Mouse (Mus musculus) embryonic facial prominence, embryonic 14.5 days (tissue): ENCODE measurements around the gene Apba2. TPM values are rescaled to one million over a fixed set of nuclear protein-coding genes. Genes with fewer than 3 reads are reported as not detected.

ENCODE experiments used
- ATAC-seq: fragments of 200-750 bp; cut with Nextera tagmentation; 2 replicates; pipeline ENCODE4 v1.8.0; 2017; ENCODE audit warnings: low read depth, moderate number of reproducible peaks, moderate TSS enrichment
- DNase-seq: peaks from one replicate; pipeline ENCODE4 v3.0.0-alpha.2; 2015; ENCODE audit warnings: low spot score
- H3K27ac ChIP-seq: fragments of 300-500 bp; sonication (generic); replicated peaks from 2 replicates; pipeline ENCODE4 v1.5.1; 2014; ENCODE audit warnings: low read depth, mild to moderate bottlenecking, low read length, moderate library complexity
- H3K27me3 ChIP-seq: fragments of 300-500 bp; sonication (generic); replicated peaks from 2 replicates; pipeline ENCODE4 v1.6.1; 2014; ENCODE audit warnings: low read length; ENCODE audit not compliant: control insufficient read depth, insufficient read depth
- H3K36me3 ChIP-seq: fragments of 300-500 bp; sonication (generic); 2 replicates; pipeline ENCODE4 v1.6.1; 2014; ENCODE audit warnings: low read length, mixed read lengths; ENCODE audit not compliant: control insufficient read depth, insufficient read depth
- H3K4me1 ChIP-seq: fragments of 300-500 bp; sonication (generic); 2 replicates; pipeline ENCODE4 v1.6.1; 2014; ENCODE audit warnings: antibody characterized with exemption, low read length; ENCODE audit not compliant: control insufficient read depth, insufficient read depth
- H3K4me2 ChIP-seq: fragments of 300-500 bp; sonication (generic); 2 replicates; pipeline ENCODE4 v1.6.1; 2014; ENCODE audit warnings: low read depth, mild to moderate bottlenecking, low read length, moderate library complexity, mixed read lengths
- H3K4me3 ChIP-seq: fragments of 300-500 bp; sonication (generic); 2 replicates; pipeline ENCODE4 v1.5.1; 2014; ENCODE audit warnings: low read depth, mild to moderate bottlenecking, low read length
- H3K9ac ChIP-seq: fragments of 300-500 bp; sonication (generic); 2 replicates; pipeline ENCODE4 v1.6.1; 2014; ENCODE audit warnings: low read depth, mild to moderate bottlenecking, low read length, moderate library complexity, mixed read lengths
- H3K9me3 ChIP-seq: fragments of 300-500 bp; sonication (generic); 2 replicates; pipeline ENCODE4 v1.6.1; 2016; ENCODE audit warnings: low read length; ENCODE audit not compliant: control insufficient read depth
- WGBS: fragments of 180-500 bp; shearing (Covaris S2); extraction: QIAGEN DNeasy Blood & Tissue Kit; methylation state at CpG from one replicate; pipeline ENCODE4 v1.1.7; 2014; 5-methylcytosine and 5-hydroxymethylcytosine counted together
- polyA plus RNA-seq: library from polyadenylated mRNA; unstranded; fragments of >200 nt; fragmentation: Nextera tagmentation; extraction: Ambion mirVana; gene quantifications from 2 replicates; pipeline ENCODE4 v1.2.1, GENCODE M21; 2014

The Apba2 gene
- polyA plus RNA-seq, 1 experiment from 2014 or later: 9.0 TPM

GRCm38 (mm10) chr7:64550856-64551255, 49.4 kb downstream of the Apba2 start:
- Histone ChIP-seq H3K27me3 (no peaks in the 10 kb centered on the region), H3K4me2 (no peak overlapping the region), H3K4me1 (no peaks in the 10 kb centered on the region), H3K4me3 (no peak overlapping the region), H3K36me3 (no peaks in the 10 kb centered on the region), H3K9ac (no peak overlapping the region), H3K9me3 (no peaks in the 10 kb centered on the region), H3K27ac (no peak overlapping the region)
- ATAC-seq (no peak), DNase-seq (no peak)
- 63% methylated on average over 1 of the region's 1 CpGs for WGBS

DNA sequence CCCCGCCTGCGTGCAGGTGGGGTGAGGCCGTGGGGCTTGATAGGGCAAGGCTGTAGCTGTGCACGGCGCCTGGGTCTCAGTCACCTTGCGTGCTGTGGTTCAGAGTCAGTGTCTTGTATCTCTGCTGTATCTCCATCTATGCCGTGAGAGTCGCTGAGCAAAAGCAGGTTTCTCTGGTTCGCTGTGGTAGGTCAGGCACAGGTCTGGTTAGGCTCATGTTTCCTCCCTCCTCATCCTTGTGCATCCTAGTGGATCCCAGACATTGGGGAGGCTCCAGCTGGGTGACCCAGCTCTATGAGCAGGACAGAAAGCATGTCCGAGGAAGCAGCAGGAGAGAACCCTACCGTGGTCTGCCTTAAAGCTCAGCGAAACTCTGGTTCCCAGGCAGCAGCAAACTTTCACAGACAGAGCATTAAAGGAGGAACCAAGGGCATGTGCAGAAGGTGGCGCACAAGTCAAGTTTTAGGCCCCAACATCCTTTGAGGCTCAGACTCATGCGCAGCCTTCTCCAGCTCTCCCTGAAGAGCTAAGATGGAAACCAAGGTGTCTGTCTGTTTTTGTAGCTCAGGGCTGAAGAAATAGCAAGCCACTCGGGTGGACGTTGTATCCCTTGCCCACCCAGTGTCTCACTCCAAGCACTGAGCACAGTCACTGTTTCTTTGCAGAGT, 51.2 kb downstream of the Apba2 start:
- H3K27me3 ChIP-seq: no peaks in the 10 kb centered on the region
- 83% methylated on average over 13 of the region's 16 CpGs for WGBS
- no peak overlapping the region for H3K4me2 ChIP-seq
- no peaks in the 10 kb centered on the region for H3K4me1 ChIP-seq
- DNase-seq: no peak
- H3K36me3 ChIP-seq: no peaks in the 10 kb centered on the region
- no peaks in the 10 kb centered on the region for H3K9me3 ChIP-seq
- H3K27ac ChIP-seq: no peak overlapping the region
- no peak overlapping the region for H3K9ac ChIP-seq
- ATAC-seq: no peak
- H3K4me3 ChIP-seq: no peak overlapping the region

GRCm38 (mm10) chr7:64561711-64562498, 60.4 kb downstream of the Apba2 start:
- ATAC-seq (no peak), DNase-seq (no peak)
- 63% methylated on average over 9 of the region's 9 CpGs for WGBS
- Histone ChIP-seq H3K4me3 (no peak overlapping the region), H3K36me3 (no peaks in the 10 kb centered on the region), H3K4me2 (no peak overlapping the region), H3K27me3 (no peaks in the 10 kb centered on the region), H3K27ac (no peak overlapping the region), H3K9me3 (no peaks in the 10 kb centered on the region), H3K4me1 (no peaks in the 10 kb centered on the region), H3K9ac (no peak overlapping the region)

- Histone ChIP-seq H3K27ac (no peak overlapping the region), H3K27me3 (no peaks in the 10 kb centered on the region), H3K36me3 (no peaks in the 10 kb centered on the region), H3K9me3 (no peaks in the 10 kb centered on the region), H3K4me1 (peaks cover 6% of the 10 kb centered on the region; the same call in 1 of the 2 replicates), H3K4me3 (no peak overlapping the region), H3K4me2 (no peak overlapping the region), H3K9ac (no peak overlapping the region)
- no peak for DNase-seq
- no peak for ATAC-seq
- WGBS: 78% methylated on average over 7 of the region's 7 CpGs
Measured at GRCm38 (mm10) chr7:64564891-64565571, 63.5 kb downstream of the Apba2 start.

DNA sequence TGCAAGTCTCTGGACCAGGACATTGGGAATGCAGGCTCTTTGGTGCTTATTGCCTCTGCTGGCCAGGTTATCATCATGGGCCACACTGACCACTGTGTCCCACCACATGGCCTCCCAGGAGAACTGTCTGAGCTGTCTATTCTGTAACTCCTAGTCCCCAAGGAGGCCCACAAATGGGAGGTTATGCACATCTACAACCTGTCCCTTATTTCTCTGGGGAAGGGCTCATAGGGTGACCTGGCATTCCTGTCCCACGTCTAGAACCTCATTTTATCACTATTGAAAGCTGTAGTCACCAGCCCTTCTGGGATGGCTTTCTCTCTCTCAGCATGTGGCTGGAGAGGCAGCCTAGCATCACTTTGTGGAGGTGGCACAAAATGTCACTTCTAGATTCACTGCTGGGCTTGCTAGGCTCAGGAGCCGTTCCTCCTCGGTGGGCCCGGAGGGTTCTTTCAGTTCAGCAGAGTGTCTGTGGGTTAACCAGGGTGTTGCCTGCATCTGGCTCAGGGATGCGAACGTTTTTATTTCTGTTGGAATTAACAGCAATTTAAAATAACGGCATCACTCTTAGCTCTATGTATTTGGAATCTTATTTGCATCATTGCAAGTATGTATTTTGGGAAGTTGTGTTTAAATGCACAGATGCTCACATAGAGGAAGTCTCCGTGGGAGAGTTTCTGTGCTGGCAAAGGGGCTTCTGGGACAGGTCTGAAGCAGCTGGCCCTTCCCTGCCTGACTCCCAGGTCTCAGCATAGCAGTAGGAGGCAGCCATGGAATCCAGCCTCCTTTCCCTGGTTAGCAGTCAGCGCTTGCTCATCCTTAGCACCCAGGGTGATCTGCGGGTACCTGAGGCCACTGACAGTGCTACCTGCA, 65.1 kb downstream of the Apba2 start:
- 80% methylated on average over 10 of the region's 10 CpGs for WGBS
- no peak for ATAC-seq

GRCm38 (mm10) chr7:64568722-64569121, 67.2 kb downstream of the Apba2 start:
- Histone ChIP-seq H3K4me3 (no peak overlapping the region), H3K36me3 (no peaks in the 10 kb centered on the region), H3K9ac (no peak overlapping the region), H3K4me1 (peaks cover 7% of the 10 kb centered on the region; the same call in 1 of the 2 replicates), H3K9me3 (no peaks in the 10 kb centered on the region), H3K4me2 (no peak overlapping the region), H3K27ac (no peak overlapping the region), H3K27me3 (no peaks in the 10 kb centered on the region)
- ATAC-seq: no peak
- DNase-seq: no peak
- WGBS: 46% methylated on average over 4 of the region's 4 CpGs

More for the DNA sequence above, 65.1 kb downstream of the Apba2 start:
- no peaks in the 10 kb centered on the region for H3K27me3 ChIP-seq
- no peaks in the 10 kb centered on the region for H3K9me3 ChIP-seq
- H3K4me3 ChIP-seq: no peak overlapping the region
- DNase-seq: no peak
- H3K27ac ChIP-seq: no peak overlapping the region
- no peaks in the 10 kb centered on the region for H3K36me3 ChIP-seq
- H3K4me1 ChIP-seq: peaks cover 7% of the 10 kb centered on the region; the same call in 1 of the 2 replicates
- no peak overlapping the region for H3K4me2 ChIP-seq
- H3K9ac ChIP-seq: no peak overlapping the region

GRCm38 (mm10) chr7:64569676-64570075, 68.2 kb downstream of the Apba2 start:
- peak; percentile 62; the same call in 1 of the 2 replicates for ATAC-seq
- Histone ChIP-seq H3K9me3 (no peaks in the 10 kb centered on the region), H3K27ac (no peak overlapping the region), H3K9ac (no peak overlapping the region), H3K36me3 (no peaks in the 10 kb centered on the region), H3K4me1 (peaks cover 7% of the 10 kb centered on the region; the same call in 1 of the 2 replicates), H3K4me2 (no peak overlapping the region), H3K4me3 (no peak overlapping the region), H3K27me3 (no peaks in the 10 kb centered on the region)
- peak; percentile 74 for DNase-seq
- 37% methylated on average over 7 of the region's 7 CpGs for WGBS

GRCm38 (mm10) chr7:64570914-64571313, 69.4 kb downstream of the Apba2 start:
- Histone ChIP-seq H3K27me3 (no peaks in the 10 kb centered on the region), H3K4me3 (no peak overlapping the region), H3K27ac (no peak overlapping the region), H3K9ac (no peak overlapping the region), H3K36me3 (no peaks in the 10 kb centered on the region), H3K4me2 (no peak overlapping the region), H3K9me3 (no peaks in the 10 kb centered on the region), H3K4me1 (peaks cover 7% of the 10 kb centered on the region; the same call in 1 of the 2 replicates)
- ATAC-seq: no peak
- DNase-seq: no peak
- 70% methylated on average over 4 of the region's 4 CpGs for WGBS
